Mouse (Mus musculus): ENCODE measurements at regions not wholly inside any gene's neighbourhood (a gene's known extent, or its start where the extent isn't known, plus 50 kb on each side); places are given as distances from the start of the nearest gene placed in this dataset.
"Not testable (repeated sequence)": the region's sequence is repeated elsewhere in the genome, so short reads cannot be mapped to it uniquely, and the experiment has no call there.

DNA sequence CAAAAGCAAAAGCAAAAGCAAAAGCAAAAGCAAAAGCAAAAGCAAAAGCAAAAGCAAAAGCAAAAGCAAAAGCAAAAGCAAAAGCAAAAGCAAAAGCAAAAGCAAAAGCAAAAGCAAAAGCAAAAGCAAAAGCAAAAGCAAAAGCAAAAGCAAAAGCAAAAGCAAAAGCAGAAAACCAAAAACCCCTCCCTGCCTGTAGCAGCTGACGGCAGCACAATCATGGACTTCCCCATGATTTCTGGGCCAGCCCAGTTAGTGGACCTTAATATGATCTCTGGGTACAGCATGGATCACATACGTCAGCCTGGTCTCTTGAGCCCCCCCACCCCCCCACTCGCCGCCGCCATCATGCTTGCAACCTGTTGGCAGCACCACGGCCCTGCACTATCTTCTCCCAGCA lies 1004.3 kb downstream of the Car8 start:
- not testable (repeated sequence) for DNase-seq (ENCODE audit: low read depth, low spot score)

- DNase-seq (ENCODE audit: low read depth, low spot score): no peak
These were observed 1009.9 kb downstream of the Car8 start for GRCm38 (mm10) chr4:7228980-7229379.

GRCm38 (mm10) chr4:7222922-7223321 lies 1015.9 kb downstream of the Car8 start:
- no peak for DNase-seq (ENCODE audit: low read depth, low spot score)

- no peak for DNase-seq (ENCODE audit: low read depth, low spot score)
These were observed 1018.4 kb downstream of the Car8 start for GRCm38 (mm10) chr4:7220426-7220825.

GRCm38 (mm10) chr4:7215048-7216030 lies 1023.5 kb downstream of the Car8 start:
- DNase-seq (ENCODE audit: low read depth, low spot score): no peak

DNA sequence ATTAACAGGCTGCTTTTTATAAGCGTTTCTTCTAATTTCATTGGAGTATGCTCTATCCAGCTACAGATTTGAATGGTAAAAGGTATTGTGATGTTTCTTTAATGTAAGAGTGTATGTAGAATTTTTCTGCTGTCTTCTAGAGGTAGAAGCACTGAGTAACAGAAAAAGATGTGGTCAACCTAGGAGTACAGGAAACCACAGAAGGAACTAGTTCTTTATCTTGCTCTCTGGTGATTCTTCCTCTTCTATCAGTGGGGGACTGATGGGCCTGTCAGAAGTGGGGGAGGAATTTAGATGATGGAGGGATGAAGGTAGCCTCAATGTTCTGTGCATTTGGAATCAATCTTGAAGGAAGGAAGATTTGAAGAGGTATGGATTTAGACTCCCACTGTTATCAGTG lies 1031.9 kb downstream of the Car8 start:
- no peak for DNase-seq (ENCODE audit: low read depth, low spot score)

DNA sequence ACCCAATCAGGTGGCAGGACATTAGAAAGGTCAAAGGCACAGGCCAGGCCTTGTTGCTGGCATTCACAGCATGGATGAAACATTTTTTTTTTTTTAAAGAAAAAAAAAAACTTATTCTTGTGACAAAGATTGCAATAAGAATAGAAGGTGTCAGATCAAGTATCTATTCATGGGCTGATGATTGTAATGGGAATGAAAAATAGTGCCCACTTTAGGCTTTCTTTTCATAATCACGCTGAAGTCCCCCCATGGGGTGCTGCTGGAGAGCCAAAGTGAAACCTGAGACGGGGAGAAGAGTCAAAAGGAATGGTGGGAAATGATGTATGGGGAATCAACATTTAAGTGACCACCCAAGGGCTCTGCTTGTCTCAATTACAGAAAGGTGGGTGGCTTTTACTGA lies 1037.0 kb downstream of the Car8 start:
- no peak for DNase-seq (ENCODE audit: low read depth, low spot score)

DNA sequence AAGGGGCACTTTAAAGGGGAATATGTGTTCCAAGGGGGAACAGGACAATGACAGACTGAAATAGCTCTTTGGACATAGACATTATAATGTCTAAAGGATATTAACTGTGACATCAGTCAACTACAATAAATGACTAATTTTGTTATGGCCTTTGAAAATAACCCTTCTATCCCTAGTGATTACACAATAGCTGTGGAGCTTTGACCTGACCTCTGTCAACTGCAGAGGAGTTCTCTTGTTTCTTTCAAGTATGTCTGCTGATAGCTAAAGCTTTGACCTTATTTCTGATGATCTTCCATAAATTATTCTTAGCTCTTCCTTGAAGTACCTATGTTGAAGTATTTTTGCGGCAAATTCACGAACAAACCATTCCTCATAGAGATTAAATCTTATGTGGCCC lies 1038.9 kb downstream of the Car8 start:
- no peak for DNase-seq (ENCODE audit: low read depth, low spot score)

DNA sequence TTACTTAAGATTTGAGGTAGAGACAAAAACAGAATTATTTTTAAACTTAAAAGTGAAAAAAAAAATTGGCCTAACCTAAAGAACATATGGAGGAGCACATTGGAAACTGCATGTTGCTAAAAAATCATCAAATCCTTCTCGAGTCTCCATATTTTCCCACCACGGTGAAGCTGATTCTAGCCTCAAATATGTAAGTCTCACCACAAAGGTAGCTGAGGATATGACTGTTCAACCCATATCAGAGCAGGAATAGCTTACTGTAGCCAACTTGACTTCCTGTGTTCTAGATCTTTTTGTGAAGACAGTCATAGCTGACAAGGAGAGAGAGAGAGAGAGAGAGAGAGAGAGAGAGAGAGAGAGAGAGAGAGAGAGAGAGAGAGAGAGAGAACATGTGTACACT lies 1039.8 kb downstream of the Car8 start:
- no peak for DNase-seq (ENCODE audit: low read depth, low spot score)

DNA sequence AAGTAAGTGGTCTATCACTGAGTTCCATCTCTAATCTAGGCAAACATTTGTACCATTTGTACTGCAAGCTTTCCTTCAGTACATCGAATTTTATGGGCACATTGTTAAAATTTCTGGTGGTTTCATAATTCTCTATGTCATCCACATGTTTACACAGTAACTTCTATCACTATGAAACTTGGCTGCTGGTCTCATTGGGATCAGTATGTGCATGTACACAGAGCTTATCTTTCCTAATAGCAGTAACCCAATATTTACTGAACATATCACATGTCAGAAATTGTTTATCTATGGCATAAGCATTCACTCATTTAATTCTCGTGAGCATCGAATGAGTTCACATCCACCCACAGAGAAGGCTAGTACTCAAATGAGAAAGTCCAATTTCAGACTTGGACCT lies 1042.3 kb downstream of the Car8 start:
- no peak for DNase-seq (ENCODE audit: low read depth, low spot score)

DNA sequence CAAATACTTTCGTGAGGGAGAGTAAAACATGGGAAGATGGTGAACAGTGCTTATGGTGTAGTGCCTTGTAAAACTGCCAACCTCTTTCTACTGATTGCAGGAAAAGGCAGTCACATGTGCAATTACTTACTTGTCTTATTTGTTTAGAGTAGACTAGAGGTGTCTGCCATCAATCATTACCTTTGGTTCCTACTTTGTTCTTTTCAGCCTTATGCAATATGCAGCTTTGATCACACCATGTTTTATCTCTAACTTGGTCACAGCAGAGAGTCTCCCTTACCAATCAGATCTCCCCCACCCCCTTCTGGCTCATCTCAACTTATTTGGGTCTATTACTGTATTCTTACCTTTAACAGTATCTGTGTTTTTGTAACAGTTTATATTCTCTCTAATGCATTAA lies 1043.2 kb downstream of the Car8 start:
- no peak for DNase-seq (ENCODE audit: low read depth, low spot score)

DNA sequence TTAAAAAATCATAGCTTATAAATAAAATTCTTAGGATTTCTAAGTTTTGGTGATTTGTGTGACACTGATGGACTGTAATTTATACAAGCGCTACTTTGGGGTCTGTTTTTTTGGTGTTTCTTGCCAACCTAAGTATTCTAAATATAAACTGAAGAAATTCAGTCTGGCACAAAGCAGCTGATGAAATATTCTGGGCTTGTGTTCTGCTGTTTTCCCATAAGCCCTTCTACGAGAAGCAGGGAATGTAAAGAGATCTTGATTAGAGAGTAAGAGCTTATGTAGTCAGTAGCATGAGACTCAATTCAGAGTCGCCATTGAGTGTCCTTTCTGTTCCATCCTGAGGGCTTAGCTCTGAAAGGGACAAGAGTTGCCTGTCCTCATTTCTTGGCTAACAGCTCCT lies 1046.9 kb downstream of the Car8 start:
- DNase-seq (ENCODE audit: low read depth, low spot score): no peak

GRCm38 (mm10) chr4:7191228-7191627 lies 1047.6 kb downstream of the Car8 start:
- no peak for DNase-seq (ENCODE audit: low read depth, low spot score)

- no peak for DNase-seq (ENCODE audit: low read depth, low spot score)
These were observed 1063.8 kb downstream of the Car8 start for GRCm38 (mm10) chr4:7175030-7175429.

GRCm38 (mm10) chr4:7172528-7173306 lies 1066.1 kb downstream of the Car8 start:
- DNase-seq (ENCODE audit: low read depth, low spot score): no peak

DNA sequence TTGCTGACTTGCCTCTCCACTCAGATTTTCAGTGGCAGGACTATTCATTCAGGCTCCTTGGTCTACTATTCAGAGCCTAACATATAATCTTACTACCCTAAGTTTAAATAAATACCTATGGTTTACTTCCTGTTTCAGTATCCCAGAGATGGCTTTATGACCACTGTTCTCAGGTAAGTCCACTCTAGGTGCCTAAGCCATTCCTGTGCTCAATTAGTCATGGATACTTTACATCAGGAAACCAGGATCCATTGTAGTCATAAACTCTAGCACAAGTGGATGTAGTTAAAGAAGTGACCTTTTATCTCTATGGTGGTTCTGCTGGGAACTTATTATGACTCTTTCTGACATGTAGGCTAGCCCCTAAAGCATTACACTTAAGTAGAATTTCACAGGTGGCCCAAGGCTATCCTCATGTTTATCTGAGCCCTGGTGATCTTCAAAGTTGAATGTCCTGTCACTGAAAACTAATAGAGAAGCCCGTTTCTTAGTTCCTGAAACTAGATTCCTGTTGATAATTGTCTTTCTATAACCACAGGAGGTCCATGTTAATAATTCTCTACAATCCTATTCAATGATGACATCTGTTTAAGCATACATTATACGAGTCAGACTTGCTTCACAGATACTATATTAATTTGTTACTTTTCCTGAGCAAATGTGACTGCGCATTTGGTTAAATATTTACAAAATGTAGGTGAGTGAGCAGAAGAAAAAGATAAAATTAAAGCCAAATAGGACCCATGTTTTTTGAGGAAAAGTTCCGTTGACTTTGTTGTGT lies 1067.0 kb downstream of the Car8 start:
- no peak for DNase-seq (ENCODE audit: low read depth, low spot score)

DNA sequence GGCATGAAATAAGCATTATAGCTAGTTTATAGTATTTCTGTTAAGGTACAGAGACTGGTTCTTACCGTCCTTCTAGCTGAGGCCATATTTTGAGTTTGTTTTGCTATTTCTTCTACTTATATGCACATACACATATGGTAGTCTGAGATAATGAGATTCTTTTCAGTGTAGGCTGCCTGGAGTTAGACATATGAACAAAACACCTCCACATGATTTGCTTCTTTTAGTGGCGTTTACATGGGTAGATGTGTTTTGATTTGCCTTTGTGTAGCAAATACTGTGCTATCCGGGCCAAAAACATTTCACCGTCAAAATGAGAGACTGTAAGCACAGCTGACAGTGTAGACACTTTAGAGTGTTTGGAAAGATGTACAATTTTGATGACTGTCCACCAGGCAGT lies 1077.4 kb downstream of the Car8 start:
- no peak for DNase-seq (ENCODE audit: low read depth, low spot score)

DNA sequence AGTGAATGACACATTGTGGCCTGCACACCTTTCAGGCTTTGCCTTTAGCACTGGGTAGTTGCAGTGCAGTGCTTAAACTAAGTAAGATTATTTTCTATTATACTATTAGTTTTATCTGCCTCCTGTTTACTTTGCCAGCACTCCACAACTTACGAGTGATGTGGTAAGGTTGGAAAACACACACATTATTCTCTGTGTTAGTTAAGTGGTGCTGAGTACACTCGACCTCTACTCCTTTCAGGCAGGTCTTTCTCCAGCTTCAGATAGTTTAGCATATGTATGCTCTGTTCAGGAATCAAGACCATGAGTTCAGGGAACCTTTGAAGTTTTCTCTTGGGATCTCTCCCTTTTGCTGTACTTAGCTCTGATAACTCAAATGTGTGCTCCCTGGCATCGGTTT lies 1081.0 kb downstream of the Car8 start:
- DNase-seq (ENCODE audit: low read depth, low spot score): no peak

DNA sequence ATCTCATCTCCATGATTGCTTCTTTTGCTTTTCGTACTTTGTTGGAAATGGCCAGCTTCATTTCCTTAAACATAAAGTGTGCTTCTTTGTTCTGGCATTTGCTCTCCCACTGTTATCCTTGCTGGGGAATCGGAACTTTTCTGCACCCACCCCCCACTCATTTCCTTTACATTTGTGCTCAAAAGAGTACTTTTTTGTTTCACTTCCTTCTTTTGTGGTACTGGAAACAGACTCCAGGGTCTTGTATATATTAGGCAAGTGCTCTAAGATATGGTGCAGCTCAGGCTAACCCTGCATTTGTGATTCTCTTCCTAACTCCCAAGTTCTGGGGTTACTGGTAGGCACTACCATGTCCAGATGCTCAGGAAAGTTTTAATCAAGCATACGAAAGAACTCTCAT lies 1084.6 kb downstream of the Car8 start:
- DNase-seq (ENCODE audit: low read depth, low spot score): no peak

DNA sequence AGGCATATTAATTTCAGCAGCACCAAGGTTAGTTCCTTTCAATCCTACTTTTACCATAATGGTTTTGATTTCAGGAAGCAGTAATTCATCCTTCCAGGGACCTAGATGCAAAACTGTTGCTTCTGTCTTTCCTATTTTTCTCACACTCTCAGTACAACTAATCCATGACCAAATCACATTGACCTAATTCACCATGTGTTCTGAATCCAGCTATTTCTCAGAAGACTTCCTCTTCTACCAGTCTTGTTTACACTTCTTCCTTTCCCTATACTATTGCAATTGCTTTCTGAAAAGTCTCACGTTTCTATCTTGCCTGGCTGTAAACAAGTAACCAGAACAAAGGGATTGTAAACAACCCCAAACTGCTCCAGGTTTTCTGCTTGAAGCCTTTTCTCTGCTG lies 1085.0 kb downstream of the Car8 start:
- no peak for DNase-seq (ENCODE audit: low read depth, low spot score)

DNA sequence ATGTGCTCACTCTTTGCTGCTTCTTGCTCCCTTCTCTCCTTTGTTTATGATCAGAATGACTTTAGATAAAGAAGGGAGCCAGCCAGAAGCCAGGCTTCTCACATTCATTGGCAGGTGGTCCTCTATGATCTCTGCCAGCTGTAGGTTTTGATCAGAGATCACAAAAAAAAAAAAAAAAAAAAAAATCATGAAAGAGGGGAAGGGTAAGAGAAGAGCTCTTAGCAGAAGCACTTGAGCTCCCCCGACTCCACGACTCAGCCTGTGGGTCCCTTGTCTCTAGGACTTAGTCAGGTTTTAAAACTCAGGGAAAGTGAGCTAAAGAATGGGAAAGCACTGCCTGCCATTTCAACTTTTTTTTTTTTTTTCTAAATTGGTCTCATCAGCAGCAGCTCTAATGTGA lies 1093.1 kb downstream of the Car8 start:
- DNase-seq (ENCODE audit: low read depth, low spot score): no peak

- DNase-seq (ENCODE audit: low read depth, low spot score): no peak
These were observed 1094.6 kb downstream of the Car8 start for GRCm38 (mm10) chr4:7144215-7144614.

Measured in retina, postnatal 7 days (tissue).